Mouse (Mus musculus): ENCODE results near the gene Ube2q1.

Ube2q1 gene

DNA sequence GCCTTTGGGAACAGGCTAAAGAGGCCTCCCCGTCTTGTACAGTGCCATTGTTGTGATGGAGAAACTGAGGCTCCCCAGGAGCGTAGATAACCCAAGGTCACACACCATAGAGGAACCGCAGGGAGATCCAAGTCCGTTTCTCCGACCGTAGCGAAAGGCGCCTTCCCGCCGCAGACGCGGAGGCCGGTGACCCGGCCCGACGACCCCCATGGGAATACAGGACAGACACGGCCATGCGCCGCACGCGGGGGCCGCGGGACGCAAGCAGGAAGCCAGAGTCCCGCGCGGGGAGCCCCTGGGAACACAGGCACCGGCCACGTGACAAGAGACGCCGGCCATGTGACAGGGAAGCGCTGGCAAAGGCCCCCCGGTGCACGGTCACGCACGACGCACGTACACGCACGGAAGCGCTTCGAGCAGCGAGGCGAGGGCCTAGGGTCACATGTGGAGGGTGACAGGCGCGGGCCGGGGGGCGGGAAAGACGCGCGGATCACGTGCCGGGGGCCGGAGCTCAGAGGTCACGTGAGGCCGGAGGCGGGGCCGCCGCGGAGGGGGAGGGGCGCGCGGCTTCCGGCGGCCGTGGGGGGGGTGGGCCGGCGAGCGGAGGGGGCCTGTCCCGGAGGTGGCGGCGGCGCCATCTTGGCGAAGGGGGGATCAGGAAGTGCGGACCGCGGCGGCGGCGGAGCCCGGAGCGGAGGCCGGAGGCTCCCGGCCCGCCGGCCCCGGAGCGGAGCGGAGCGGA is at the start of gene Ube2q1:
Ube2q1 (plus strand) TSS at position 649 of the 742 bp plus-strand sequence.
- DNase-seq: peak; percentile 95 to 96

DNA sequence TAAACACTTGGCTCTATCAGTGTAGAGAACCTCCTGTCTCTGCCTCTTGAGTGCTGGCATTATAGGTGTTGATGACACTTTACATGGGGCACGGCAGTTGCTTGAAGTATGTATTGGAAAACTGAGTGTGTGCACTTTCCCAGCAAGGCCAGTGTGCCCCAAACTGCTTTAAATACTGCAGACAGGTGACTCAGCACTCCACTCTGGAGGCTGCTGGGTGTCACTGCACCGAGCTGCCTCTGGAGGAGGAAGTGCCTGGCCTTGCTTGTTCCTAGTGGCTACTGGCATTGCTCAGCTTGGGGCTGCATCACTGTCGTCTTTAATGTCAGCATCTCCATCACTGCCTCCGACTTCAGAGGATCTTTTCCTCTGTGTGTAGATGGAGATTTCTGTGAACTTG is 46.4 kb upstream of the Ube2q1 start:
- DNase-seq: peak; percentile 30 to 50

DNA sequence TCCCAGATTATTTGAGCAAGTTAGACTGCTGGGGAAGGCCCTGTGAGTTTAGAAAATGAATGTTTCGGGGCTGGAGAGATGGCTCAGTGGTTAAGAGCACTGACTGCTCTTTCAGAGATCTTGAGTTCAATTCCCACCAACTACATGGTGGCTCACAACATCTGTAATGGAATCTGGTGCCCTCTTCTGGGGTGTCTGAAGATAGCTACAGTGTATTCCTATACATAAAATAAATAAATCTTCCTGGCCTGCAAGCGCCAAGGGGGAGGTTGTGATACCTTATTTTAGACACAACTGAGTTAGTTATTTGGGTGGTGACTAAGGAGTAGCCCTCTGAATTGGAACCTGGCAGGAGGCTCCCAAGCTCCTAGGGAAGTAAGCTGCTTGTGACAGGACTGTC is 44.6 kb upstream of the Ube2q1 start:
- no peak for DNase-seq

DNA sequence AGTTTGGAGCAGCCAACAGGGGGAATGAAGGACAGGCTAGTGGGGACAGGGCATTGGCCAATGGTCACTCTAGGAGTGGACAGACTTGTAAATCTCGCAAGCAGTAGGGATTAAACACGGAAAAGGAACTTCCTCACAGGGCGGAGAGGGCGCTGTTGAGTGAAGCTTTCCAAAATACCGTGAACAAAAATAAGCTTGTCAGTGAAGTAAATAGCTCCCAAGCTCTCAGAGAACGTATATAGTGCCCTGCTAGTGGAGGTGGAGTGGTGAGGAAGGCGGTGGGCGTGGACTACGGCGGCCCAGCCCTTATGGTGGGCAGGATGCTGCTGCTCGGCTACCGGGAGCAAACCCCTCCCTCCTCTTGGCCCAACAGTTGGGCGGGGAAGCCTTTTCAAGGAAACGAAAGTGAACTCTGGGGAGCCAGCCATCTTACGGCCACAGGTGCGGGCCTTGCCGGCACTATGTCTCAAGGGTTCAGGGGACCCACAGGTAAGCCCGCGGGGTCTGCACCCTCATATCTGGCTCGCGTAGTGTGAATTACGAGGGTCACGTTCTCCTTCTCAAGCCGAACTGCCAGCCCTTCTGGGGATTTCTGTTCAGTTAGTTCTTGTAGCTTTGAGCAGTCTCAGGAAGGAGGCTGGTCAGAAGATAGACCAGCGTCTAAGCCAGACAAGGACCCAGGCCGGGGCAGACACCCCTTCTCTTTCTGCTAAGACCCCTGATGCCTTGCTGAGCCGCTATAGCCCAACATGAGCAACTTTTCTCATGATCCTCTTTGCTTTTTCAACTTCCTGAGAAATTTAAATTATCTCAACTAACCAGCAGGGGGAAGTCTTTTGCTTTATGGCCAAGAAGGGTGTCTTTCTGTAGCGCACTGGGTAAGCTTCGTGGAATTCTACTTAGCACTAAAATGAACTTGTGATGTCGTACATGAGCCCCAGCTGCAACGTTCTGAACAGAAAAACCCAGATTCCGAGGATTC is 42.8 kb upstream of the Ube2q1 start:
- peak; percentile 93 to 94 for DNase-seq

DNA sequence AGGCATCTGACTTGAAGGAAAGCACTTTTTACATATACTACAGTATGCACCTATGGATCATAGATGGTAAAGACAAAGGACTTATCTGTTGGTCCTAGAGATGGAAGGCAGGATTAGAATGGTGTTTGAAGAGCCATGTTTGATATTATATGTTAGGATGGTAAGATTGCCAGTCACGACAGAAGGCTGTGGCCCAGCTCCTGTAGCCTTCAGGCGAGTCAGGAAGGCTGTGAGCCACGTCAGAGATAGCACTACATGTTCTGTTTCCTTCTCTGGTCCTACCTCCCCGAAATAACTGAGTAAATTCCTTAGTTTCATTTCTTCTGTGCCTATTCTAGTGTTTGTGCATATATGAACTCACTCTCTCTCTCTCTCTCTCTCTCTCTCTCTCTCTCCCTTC is 41.3 kb upstream of the Ube2q1 start:
- DNase-seq: no peak

DNA sequence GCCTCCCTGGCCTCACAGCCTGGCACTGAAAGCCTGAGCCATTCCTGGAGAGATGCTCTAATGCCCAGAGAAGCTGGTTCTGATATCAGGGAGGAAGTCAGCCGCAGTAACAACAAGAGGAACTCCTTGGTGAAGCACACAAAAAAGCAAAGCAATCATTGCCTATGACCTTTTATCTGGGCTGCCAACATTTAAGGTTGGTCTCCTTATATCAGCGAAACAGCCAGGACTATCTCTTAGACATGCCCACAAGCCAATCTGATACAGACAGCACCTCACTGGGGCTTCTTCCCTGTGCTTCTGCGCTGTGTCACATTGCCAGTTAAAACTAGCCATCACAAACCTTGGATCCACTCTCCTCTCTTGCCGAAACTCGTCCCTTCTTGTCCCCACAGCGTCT is 34.9 kb upstream of the Ube2q1 start:
- DNase-seq: no peak

DNA sequence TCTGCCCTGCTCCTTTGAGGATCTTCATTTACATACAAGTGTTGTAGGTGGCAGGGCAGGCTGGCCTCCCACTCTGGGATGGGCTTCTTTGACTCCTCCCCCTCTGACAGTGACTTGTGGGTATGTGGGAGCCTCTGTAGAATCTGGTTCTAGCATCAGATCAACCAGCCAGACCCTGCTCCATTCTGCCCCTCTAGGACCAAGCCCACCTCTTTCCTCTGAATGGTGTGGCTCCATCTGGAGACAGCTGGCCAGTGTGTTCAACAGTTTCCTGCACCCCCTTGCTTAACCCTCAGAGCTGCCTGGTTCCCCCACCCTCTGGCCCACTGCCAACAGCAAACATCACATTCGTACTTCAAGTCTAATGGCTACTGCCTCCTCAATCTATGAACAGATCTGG is 21.1 kb upstream of the Ube2q1 start:
- DNase-seq: no peak

DNA sequence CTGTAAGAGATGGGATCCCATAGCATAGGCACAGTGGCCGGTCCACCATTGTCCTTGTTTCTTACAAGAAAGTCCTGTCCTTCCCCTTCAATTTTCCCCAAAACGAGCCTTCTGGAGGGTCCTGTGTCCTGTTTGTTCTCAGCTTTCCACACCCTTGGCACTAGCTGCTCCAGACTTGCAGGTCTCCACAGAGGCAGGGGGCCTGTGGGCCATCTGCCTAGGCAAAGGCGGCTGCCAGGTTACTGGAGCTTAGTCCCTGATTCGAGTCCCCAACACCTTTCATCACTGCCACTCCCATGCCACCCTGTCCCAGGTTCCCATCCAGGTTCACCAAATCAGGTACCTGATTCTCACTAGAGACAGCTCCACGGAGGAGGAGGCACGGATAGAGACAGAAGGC is 18.1 kb upstream of the Ube2q1 start:
- no peak for DNase-seq

DNA sequence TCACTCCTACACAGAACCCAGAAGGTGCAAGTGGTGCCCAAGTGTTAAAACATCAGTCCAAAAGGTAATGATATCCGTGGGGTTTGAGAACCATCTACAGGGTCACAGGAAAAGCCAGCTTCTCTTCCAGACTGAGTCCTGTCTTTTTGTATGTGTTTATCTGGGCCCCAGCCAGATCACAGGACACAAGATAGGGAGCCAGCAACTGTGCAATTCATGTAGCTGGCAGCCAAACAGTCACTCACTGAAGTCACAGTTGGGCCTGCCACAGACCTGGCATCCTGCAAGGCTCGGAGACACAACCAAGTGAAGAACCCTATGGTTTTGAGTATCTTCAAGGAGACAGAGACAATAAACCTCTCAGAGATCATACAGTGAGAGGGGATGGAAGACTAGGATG is 15.6 kb upstream of the Ube2q1 start:
- no peak for DNase-seq

DNA sequence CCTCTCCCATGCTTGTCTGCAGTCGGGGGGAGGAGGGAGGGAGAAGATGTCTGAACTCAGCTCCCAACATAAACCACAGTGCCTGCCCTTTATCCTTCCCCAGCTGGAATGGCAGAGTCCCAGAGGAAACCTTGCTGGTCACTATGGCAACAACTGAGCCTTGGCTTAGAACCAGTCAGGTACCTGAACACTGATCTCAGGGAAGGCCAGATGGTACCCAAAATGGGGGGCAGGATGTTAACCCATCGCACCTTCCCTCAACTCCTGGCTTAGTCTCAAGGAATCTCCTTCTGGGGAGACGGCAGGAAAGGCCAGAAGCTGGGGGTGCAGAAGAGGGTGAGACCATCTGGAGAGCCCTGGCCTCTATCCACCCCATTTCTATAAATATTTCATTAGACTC is 13.6 kb upstream of the Ube2q1 start:
- no peak for DNase-seq

DNA sequence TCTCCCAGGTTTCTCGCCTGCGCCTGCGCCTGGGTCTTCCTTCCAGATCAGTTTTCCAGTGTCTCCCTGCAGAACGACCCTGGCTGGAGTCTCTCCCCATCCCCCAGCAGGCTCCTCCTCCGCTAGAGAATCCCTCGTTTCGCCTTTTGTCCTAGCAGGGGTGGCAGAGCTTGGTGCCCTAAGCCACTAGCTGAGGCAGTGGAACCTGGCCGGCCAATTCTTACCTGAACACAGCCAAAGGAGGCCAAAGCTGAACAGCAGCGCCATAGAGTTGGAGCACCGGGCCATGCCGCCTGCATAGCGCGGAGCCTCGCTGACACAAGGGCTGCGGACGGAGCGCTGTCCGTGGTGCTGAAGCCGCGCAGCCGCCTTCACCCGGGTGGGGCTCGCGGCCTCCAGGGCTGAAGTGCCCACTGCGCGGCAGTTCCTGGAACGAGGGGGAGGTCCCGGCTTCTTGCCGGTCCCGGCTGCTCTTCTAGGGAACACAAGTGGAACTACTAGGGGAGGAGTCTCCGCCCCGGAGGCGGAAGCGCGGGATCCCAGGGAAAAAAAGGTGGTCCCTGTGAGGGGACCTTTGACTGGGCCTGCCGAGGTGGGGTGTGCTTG is 9.2 kb upstream of the Ube2q1 start, which contains the start of gene Chrnb2:
Chrnb2 (minus strand) TSS at position 514 of the 606 bp plus-strand sequence.
- DNase-seq: peak; percentile 39 to 64

DNA sequence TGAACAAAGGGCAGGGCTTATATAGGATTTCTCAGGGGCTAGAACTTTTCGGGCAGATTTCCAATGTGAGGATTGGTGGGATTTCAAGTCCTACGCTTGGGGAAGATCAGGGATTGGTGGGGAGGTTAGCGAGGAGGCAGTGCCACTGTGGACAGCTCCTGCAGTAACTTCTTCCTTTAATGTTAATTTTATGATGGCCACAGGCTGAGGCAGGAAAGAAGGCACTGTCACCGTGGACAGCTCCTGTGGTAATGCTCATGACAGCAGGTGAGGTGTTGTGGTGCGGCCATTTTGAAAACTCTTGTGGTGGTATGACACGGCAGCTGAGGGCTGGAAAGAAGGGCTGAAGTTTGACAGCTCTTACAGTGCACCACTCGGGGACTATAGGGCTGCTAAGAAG is 3.8 kb upstream of the Ube2q1 start:
- no peak for DNase-seq

DNA sequence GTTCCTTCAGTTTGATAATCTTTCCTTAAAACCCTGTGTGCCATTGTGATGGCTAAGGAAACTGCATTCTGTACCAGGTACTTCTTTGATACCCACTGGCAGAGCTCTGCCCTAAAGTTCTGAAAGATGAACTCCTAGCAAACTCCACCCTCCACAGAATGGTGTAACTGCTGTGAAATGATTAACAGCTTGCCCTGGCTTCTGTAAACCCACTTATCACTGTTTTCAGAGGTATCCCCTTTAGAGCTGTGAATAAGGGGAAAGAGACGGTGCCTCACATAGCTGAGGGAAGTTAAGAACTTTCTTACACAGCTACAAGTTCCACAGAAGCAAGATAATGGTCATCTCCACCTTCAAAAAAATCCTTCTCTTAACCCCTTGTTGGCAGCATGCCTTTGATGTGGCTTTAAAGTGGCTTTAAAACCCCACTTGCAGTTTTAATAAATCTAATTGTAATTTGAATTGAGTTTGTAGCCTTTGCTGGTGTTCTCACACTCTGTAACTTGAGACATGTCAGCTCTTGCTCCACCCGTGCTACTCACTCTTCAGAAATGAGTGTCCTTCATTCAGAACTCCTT is 2.9 kb upstream of the Ube2q1 start:
- DNase-seq: no peak

DNA sequence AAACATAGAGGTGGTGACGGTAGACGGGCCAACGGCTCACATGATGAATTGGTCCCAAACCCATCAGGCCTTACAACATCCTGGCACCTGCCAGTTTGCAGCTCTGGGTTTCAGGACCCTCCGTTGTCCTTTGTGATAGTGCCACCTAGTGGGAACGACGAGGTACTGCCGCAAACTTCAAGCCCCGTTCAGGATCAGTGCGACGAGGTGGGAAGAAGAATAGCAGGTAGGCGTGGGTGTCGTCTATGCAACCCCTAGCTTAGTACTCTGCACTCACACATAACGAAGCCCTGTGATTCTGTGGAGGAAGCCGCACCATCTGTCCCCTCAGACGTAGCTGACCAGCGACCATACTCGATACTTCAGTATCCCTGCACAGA is 838 bp upstream of the Ube2q1 start:
- peak; percentile 79 to 85 for DNase-seq

DNA sequence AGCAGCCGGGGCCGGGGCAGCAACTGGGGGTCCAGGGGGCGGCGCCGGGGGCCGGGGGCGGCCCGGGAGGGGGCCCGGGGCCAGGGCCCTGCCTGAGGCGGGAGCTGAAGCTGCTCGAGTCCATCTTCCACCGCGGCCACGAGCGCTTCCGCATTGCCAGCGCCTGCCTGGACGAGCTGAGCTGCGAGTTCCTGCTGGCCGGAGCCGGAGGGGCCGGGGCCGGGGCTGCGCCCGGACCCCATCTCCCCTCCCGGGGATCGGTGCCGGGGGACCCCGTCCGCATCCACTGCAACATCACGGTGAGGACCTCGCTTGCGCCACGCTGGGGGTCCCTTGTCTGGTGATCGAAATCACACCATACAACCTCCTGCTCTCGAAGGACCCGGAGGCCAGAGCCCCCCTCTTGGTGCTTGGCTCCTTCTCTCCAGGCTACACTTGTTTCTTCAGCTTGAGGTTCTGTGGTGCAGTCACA is 360 bp downstream of the Ube2q1 start:
- DNase-seq: peak; percentile 23 to 30

DNA sequence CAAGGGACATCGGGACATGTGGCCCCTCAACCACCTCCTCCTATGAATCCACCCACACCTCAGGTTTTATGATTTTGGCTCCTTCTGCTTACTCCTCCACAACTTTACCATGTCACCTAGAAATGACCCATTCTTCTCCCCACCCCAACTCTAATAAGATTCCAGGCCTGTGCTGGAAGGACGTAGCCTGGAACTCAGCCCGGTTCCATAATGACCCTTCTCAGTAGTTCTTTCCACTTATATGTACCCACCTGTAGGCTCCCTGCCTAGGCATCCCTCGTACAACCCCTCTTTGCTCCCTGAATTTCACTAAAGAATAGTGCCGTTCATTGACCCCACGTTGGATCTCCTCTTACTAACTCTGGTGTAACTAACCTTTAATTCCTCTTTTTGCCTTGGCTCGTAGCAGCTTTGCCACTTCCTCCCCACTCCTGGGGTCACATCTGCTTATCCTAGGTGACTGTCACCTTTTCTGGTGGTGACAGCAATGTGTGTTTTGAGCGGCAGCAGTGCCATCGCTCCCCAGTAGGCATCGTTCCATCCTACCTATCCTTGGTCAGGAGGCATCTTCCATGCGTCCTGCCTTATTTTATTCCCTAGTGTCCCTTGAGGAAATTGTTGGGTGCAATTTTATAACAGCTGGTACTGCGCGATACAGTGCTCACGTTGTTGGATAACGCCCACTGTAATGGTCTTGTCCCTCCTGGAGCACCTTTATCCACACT is 982 bp downstream of the Ube2q1 start:
- DNase-seq: peak; percentile 11 to 12

DNA sequence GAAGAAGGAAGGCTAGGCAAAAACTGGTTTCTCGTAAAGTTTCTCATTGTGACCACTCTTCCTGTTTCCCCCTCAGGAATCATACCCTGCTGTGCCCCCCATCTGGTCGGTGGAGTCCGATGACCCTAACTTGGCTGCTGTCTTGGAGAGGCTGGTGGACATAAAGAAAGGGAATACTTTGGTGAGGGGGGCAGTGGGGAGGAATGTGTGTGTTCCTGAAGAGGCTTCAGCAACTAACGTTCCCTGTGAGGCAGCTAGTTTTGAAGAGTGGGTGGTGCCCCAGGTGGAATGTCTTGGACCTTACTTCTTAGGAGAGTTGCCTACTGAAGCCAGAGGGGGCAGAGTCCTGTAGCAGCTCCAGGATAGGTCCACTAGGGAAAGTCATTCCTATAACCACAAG is 2.6 kb downstream of the Ube2q1 start:
- no peak for DNase-seq

DNA sequence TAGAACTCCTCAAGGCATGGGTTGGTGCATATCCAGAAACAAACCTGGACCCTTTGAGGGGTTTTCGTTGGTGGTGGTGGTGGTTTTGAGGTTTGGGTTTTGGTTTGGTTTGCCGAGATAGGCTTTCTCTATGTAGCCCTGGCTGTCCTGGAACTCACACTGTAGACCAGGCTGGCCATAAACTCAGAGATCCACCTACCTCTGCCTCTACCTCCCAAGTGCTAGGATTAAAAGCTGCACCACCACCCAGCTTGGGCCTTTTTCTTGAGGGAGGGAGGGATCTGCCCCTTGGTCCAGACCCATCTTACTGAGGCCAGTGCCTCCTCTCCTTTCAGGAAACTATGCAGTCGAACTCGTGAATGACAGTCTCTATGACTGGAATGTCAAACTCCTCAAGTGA is 6.7 kb downstream of the Ube2q1 start:
- DNase-seq: no peak

DNA sequence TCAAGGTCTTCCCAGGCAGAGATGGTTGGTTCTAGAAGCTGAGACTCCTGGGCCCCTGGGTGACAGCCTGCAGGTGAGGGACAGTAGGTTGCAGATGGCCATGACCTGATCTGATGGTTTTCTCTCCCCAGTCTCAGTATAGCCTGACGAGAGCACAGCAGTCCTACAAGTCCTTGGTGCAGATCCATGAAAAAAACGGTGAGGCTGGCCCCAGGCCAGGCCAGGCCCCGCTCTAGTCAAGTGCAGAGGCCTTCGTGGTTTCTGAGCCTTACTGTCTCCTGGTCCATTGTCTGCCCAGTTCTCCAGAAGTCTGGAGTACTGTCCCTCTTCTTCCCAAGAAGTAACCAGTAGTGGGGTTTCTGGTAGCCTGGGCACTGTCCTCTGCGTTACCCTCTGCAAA is 8.2 kb downstream of the Ube2q1 start:
- DNase-seq: no peak

DNA sequence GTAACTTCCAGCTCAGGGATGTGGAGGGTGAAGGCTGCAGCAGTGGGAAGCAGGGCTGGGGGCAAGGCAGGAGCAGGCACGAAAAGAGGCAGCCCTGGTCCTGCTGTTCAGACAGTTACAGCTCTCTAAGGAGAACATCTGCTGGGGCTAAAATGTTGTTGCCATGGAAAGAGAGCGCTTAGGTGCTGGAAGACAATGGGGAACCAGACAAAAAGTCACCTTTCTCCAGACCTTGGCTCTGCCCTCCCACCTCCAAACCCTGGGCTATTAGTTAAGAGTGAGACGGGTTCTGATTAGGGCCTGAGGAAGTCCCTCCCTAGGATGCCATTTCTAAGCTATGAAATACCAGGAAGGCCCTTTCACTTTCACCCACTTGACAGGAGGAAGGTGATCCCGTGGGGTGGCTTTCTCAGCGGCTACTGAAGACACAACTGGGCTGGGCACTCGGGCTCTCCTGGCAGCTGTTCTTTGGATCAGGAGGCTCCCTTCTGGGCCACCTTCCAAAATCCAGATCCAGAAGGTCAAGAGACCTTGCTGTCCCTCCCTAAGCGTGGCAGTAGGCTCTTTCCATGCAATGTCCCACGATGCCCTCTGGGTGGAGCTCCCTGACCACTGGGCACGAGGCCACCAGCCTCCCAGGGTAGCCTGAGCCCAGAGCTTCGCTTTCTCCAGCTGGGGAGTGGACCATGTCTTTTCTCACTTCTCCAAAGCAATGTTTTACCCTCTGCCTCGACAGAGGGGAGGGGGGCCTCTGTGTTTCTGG is 11.8 kb downstream of the Ube2q1 start:
- DNase-seq: peak; percentile 90

DNA sequence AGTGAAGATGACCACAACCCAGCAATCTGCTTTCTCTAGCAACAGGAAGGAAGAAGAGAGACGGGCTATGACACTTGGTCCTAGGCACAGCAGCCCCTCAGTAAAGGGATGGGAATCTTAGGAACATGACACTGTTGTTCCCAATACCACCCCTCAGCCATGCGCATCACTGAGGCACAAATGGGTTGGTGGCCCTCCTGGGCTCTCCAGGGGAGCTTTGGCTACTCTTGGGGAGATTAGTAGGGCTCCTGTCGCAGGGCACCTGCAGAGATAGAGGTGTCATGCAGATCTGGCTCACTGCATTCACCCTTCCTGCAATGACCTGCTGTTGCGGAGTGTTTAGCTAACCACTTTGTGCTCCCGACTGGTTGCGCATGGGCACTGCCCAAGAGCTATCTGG is 12.9 kb downstream of the Ube2q1 start:
- no peak for DNase-seq

Measured in kidney, adult 8-10 months (tissue).